Comparison of ENCODE assay signal across 9 mouse cellular contexts in genomic region chr10:59296261-59296660, GRCm38 (mm10). TPM values are rescaled to one million over a fixed set of nuclear protein-coding genes. Genes with fewer than 3 reads are reported as not detected.
A peak's percentile ranks its signal among the peaks of the same experiment; 100 is the strongest.
DNase-seq lines count a peak whose midpoint lies in the region; ATAC-seq and TF ChIP-seq lines count a peak whose summit lies in the region.
"Had no signal": no experiment of that assay in that cellular context is flagged by ENCODE, and none has a peak within 500 bp of the region (broad histone marks: within the 10 kb centered on the region; RNA-seq: fewer than 3 reads in every experiment).

No protein-coding gene starts in this region.

- H3K36me3 ChIP-seq in forebrain, embryonic 12.5 days (replicated peaks): no peaks in the 10 kb centered on the region
- H3K36me3 ChIP-seq in liver, postnatal 0 days (replicated peaks; ENCODE audit: insufficient read depth, low read length): no peaks in the 10 kb centered on the region
- no peaks in the 10 kb centered on the region for H3K36me3 ChIP-seq in neural tube, embryonic 14.5 days (ENCODE audit: control insufficient read depth, insufficient read depth, low read length)

- 0 out of 2 replicates have a peak, but pooled peaks cover 4% of the 10 kb centered on the region for H3K27me3 ChIP-seq in forebrain, embryonic 12.5 days
- H3K27me3 ChIP-seq in liver, postnatal 0 days (ENCODE audit: insufficient read depth, low read length): no peaks in the 10 kb centered on the region
- no peaks in the 10 kb centered on the region for H3K27me3 ChIP-seq in neural tube, embryonic 14.5 days (ENCODE audit: control insufficient read depth, insufficient read depth, low read length)

- no peak for TF ChIP-seq POLR2A in brain, embryonic 14.5 days (IDR thresholded peaks at IDR 0.05; ENCODE audit: borderline replicate concordance, extremely low read depth, insufficient read depth, insufficient read length, poor library complexity, severe bottlenecking)

- H3K4me3 ChIP-seq in forebrain, embryonic 12.5 days (replicated peaks): no peak overlapping the region
- no peak overlapping the region for H3K4me3 ChIP-seq in liver, postnatal 0 days (ENCODE audit: low read depth, low read length)
- H3K4me3 ChIP-seq in neural tube, embryonic 14.5 days (ENCODE audit: low read depth, low read length): no peak overlapping the region
- H3K4me3 ChIP-seq: erythroblast, embryonic 14.5 days had no signal

- DNase-seq in CD8-positive naive resting alpha-beta T cell, adult 2 months (ENCODE audit: low read depth in 2 of 2, low spot score in 2 of 2): peak; percentile 61 to 62
- DNase-seq in brain, embryonic 14.5 days (ENCODE audit: low read depth): peak; percentile 89
- DNase-seq in heart, postnatal 10 days: peak; percentile 83 to 88
- peak; percentile 71 to 92 for DNase-seq in kidney, postnatal 36 days
- DNase-seq in liver, postnatal 0 days: peak; percentile 83
- peak; percentile 91 for DNase-seq in testis, postnatal 10 days (ENCODE audit: low spot score)

- no peaks in the 10 kb centered on the region for H3K4me1 ChIP-seq in forebrain, embryonic 12.5 days
- no peaks in the 10 kb centered on the region for H3K4me1 ChIP-seq in liver, postnatal 0 days (ENCODE audit: insufficient read depth)
- no peaks in the 10 kb centered on the region for H3K4me1 ChIP-seq in neural tube, embryonic 14.5 days (ENCODE audit: control insufficient read depth, insufficient read depth, low read length)

- H3K9me3 ChIP-seq in forebrain, embryonic 12.5 days: no peaks in the 10 kb centered on the region
- H3K9me3 ChIP-seq in liver, postnatal 0 days (ENCODE audit: low read length): no peaks in the 10 kb centered on the region
- H3K9me3 ChIP-seq in neural tube, embryonic 14.5 days (ENCODE audit: control insufficient read depth, low read length): no peaks in the 10 kb centered on the region

- H3K27ac ChIP-seq in forebrain, embryonic 12.5 days: no peak overlapping the region
- H3K27ac ChIP-seq in liver, postnatal 0 days (ENCODE audit: low read depth): no peak overlapping the region
- no peak overlapping the region for H3K27ac ChIP-seq in neural tube, embryonic 14.5 days (ENCODE audit: low read depth, low read length)

- TF ChIP-seq EP300 in liver, postnatal 0 days (IDR thresholded peaks at IDR 0.05; ENCODE audit: low read depth): no peak

- ATAC-seq in forebrain, embryonic 12.5 days (ENCODE audit: low FRiP score): peak; percentile 52
- ATAC-seq in liver, postnatal 0 days: peak; percentile 37; the same call in 1 of the 2 replicates
- ATAC-seq in neural tube, embryonic 14.5 days (ENCODE audit: low read depth): peak; percentile 78

- no peak overlapping the region for H3K9ac ChIP-seq in forebrain, embryonic 12.5 days
- no peak overlapping the region for H3K9ac ChIP-seq in liver, postnatal 0 days (replicated peaks)
- no peak overlapping the region for H3K9ac ChIP-seq in neural tube, embryonic 14.5 days (replicated peaks; ENCODE audit: low read depth, low read length)

- intact Hi-C loops in heart, postnatal 10 days (cut with DNase I): loop anchor here (1.0 to 5.0 kb wide), 3 partner anchors 62 to 571 kb away; partner anchors contain the start of gene Sh3rf3

- 37% methylated on average over 5 of the region's 5 CpGs for WGBS in forebrain, embryonic 12.5 days
- 27% methylated on average over 5 of the region's 5 CpGs for WGBS in liver, postnatal 0 days (ENCODE audit: insufficient replicate concordance)
- 39% methylated on average over 5 of the region's 5 CpGs for WGBS in neural tube, embryonic 14.5 days

- peak; percentile 85 for TF ChIP-seq CTCF in brain, embryonic 14.5 days (IDR thresholded peaks at IDR 0.05; ENCODE audit: borderline replicate concordance, extremely low read depth, insufficient read depth, insufficient read length)
- TF ChIP-seq CTCF in liver, postnatal 0 days (IDR thresholded peaks at IDR 0.05; ENCODE audit: low read depth): peak; percentile 98

- H3K4me2 ChIP-seq in forebrain, embryonic 12.5 days: no peak overlapping the region
- H3K4me2 ChIP-seq in liver, postnatal 0 days (ENCODE audit: low read depth, low read length): no peak overlapping the region
- H3K4me2 ChIP-seq in neural tube, embryonic 14.5 days (ENCODE audit: low read depth, low read length): no peak overlapping the region

RNA-seq across cellular contexts. Expression of gene P4ha1, which starts 26.8 kb away (rescaled TPM):
- polyA plus RNA-seq in brain, embryonic 14.5 days (2012; rRNA removed): 16.0 and 21.0 TPM in 2 replicates
- polyA plus RNA-seq in forebrain, embryonic 12.5 days (2016; fragmentation: Nextera tagmentation; extraction: Ambion mirVana): 33.4 and 33.6 TPM in 2 replicates
- 10 to 100 TPM; 22.7 to 24.6 TPM for total RNA-seq in heart, postnatal 10 days (2021)
- 5.3 and 6.4 TPM in 2 replicates for polyA plus RNA-seq in liver, postnatal 0 days (2015; fragmentation: Nextera tagmentation; extraction: Ambion mirVana)
- 18.2 and 28.4 TPM in 2 replicates for polyA plus RNA-seq in neural tube, embryonic 14.5 days (2014; fragmentation: Nextera tagmentation; extraction: Ambion mirVana)
